Mouse (Mus musculus): Measurements from ENCODE around the gene Rsph1. TPM values are rescaled to one million over a fixed set of nuclear protein-coding genes. Genes with fewer than 3 reads are reported as not detected.
A peak's percentile ranks its signal among the peaks of the same experiment; 100 is the strongest.

The Rsph1 gene
- polyA plus RNA-seq, 1 experiment from 2014 or later: 6.9 TPM

GRCm38 (mm10) chr17:31285867-31286266, 8.7 kb upstream of the Rsph1 start:
- H3K9ac ChIP-seq: no peak overlapping the region
- H3K27me3 ChIP-seq: no peaks in the 10 kb centered on the region
- no peaks in the 10 kb centered on the region for H3K36me3 ChIP-seq
- H3K4me1 ChIP-seq: peaks cover 9% of the 10 kb centered on the region
- H3K4me3 ChIP-seq: no peak overlapping the region
- H3K9me3 ChIP-seq (replicated peaks): no peaks in the 10 kb centered on the region
- H3K27ac ChIP-seq: no peak overlapping the region
- no peak for ATAC-seq (ENCODE audit: low FRiP score)
- 76% methylated on average over 2 of the region's 2 CpGs for WGBS
- no peak overlapping the region for H3K4me2 ChIP-seq (replicated peaks)

DNA sequence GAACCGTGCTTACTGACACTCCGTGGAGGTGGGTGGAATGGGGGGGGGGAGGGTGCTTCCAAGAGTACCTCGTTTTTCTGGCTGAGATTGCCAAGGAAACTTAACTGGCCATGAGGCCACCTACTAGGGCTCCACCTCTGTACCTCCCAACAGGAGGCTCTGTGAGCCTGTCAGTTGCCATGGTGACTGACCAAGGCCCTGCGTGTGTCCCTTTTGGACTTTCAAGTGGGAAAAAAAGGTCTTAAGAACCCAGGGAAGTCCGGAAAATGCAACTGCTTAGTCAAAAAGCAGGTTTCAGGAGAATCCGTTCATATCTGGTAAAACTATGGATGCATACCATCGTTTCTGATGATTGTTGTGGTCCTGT, 5.5 kb upstream of the Rsph1 start:
- Histone ChIP-seq H3K27me3 (no peaks in the 10 kb centered on the region), H3K4me1 (peaks cover 6% of the 10 kb centered on the region), H3K4me2 (replicated peaks) (no peak overlapping the region), H3K9me3 (replicated peaks) (no peaks in the 10 kb centered on the region), H3K27ac (no peak overlapping the region), H3K9ac (no peak overlapping the region), H3K4me3 (no peak overlapping the region), H3K36me3 (no peaks in the 10 kb centered on the region)
- 16% methylated on average over 7 of the region's 7 CpGs for WGBS
- ATAC-seq (ENCODE audit: low FRiP score): no peak

GRCm38 (mm10) chr17:31281830-31282686, 4.9 kb upstream of the Rsph1 start:
- no peaks in the 10 kb centered on the region for H3K9me3 ChIP-seq (replicated peaks)
- no peaks in the 10 kb centered on the region for H3K36me3 ChIP-seq
- no peak overlapping the region for H3K27ac ChIP-seq
- no peak for ATAC-seq (ENCODE audit: low FRiP score)
- H3K9ac ChIP-seq: no peak overlapping the region
- no peak overlapping the region for H3K4me2 ChIP-seq (replicated peaks)
- peaks cover 6% of the 10 kb centered on the region for H3K4me1 ChIP-seq
- WGBS: 42% methylated on average over 19 of the region's 19 CpGs
- no peak overlapping the region for H3K4me3 ChIP-seq
- H3K27me3 ChIP-seq: no peaks in the 10 kb centered on the region

DNA sequence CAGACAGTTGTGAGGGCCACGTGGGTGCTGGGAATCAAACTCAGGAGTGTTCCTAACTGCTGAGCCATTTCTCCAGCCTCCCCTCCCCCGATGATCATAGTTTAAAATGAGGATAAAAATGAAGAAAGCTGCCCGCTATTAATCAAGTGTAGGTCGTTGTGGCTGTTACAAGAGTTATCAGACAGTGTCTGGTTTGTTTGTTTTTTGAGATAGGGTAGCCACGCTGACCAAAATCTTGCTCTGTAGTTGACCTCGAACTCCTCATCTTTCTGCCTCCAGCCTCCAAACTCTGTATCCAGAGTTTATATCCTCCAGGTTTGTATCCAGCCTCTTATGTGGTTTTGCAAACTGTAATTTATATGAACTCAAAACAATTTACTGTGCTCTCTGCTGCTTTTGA, 3.1 kb upstream of the Rsph1 start:
- WGBS: 85% methylated on average over 6 of the region's 6 CpGs
- no peak for ATAC-seq (ENCODE audit: low FRiP score)
- H3K27me3 ChIP-seq: no peaks in the 10 kb centered on the region
- no peak overlapping the region for H3K4me3 ChIP-seq
- H3K4me2 ChIP-seq (replicated peaks): no peak overlapping the region
- H3K36me3 ChIP-seq: no peaks in the 10 kb centered on the region
- H3K27ac ChIP-seq: no peak overlapping the region
- H3K4me1 ChIP-seq: peaks cover 9% of the 10 kb centered on the region
- H3K9ac ChIP-seq: no peak overlapping the region
- no peaks in the 10 kb centered on the region for H3K9me3 ChIP-seq (replicated peaks)

DNA sequence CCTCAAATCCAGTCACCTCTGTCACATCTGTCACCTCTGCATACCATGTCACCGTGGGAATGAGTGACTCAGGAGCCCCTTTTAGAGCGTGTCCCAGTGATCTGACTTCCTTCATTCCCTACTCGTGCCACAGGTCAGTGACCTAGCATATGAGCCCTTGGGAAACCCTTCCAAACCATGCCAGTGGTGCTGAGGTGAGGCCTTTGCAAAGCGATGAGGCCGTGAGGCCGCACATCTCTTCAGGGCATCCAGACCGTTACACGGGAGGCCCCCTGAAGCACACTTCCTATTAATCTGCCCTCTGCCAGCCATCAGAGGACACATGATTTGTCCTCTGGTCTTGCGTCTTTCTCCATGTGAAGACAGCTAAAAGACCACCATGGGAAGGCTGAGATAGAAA, 2.4 kb upstream of the Rsph1 start:
- Histone ChIP-seq H3K27me3 (no peaks in the 10 kb centered on the region), H3K9ac (no peak overlapping the region), H3K9me3 (replicated peaks) (no peaks in the 10 kb centered on the region), H3K36me3 (no peaks in the 10 kb centered on the region), H3K4me1 (peaks cover 9% of the 10 kb centered on the region), H3K4me3 (no peak overlapping the region), H3K27ac (no peak overlapping the region), H3K4me2 (replicated peaks) (no peak overlapping the region)
- WGBS: 78% methylated on average over 9 of the region's 9 CpGs
- no peak for ATAC-seq (ENCODE audit: low FRiP score)

DNA sequence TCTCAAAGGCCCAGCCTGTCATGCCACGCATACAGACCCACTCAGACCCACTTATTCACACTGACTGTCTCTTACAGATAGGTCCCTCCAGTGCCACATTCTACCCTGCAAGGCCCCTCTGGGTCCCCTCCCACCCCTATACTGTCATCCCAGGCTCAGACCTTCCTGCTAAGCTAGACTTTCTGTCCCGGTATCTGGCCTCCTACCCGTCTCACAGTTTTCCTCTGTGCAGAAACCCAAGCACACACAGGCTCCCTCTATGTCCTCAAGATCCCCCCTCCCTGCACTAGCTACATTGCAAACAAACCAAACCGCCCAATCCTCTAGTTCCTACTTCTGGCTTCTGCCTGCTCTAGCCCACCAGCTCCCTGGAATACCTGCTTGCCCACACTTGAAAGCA, 748 bp upstream of the Rsph1 start:
- H3K4me1 ChIP-seq: peaks cover 9% of the 10 kb centered on the region
- no peaks in the 10 kb centered on the region for H3K36me3 ChIP-seq
- WGBS: 77% methylated on average over 4 of the region's 4 CpGs
- no peak overlapping the region for H3K4me3 ChIP-seq
- no peak overlapping the region for H3K4me2 ChIP-seq (replicated peaks)
- H3K27me3 ChIP-seq: no peaks in the 10 kb centered on the region
- H3K27ac ChIP-seq: no peak overlapping the region
- no peak overlapping the region for H3K9ac ChIP-seq
- H3K9me3 ChIP-seq (replicated peaks): no peaks in the 10 kb centered on the region
- ATAC-seq (ENCODE audit: low FRiP score): peak; percentile 19; the same call in 1 of the 2 replicates

DNA sequence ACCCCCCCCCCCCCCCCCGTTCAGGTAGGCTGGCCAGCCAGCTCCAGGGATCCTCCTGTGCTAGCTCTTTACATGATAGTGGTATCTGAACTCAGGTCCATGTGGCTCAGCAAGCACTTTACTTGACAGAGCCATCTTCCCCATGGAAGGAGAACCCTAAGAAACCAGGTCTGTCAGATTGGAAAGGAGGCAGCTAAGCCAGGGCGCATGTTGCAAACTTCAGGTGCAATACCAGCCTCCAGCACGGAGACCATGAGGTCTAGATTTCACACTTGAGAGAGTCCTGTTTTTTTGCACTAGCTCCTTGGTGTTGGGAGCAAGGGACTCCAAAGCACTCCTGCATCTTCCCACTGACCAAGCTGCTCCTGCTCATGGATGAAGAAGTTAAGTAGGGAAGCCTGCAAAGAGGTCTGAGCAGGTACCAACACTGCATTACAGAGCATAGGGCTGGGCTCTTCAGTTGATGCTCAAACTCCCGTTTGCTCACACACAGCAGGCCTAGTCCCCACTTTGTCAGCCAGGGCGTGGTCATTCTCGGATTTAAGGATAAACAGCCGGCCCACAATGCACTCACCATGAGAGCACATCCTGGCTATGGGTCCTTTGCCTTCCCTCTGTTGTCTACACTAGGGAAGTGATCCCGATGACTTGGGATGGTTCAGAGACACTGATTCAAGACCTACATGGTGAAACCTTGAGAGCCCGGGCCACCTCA, 819 bp downstream of the Rsph1 start:
- Histone ChIP-seq H3K9me3 (replicated peaks) (no peaks in the 10 kb centered on the region), H3K4me1 (0 out of 2 replicates have a peak, but pooled peaks cover 3% of the 10 kb centered on the region), H3K36me3 (no peaks in the 10 kb centered on the region), H3K4me2 (replicated peaks) (peak overlapping the region; percentile 72), H3K27me3 (no peaks in the 10 kb centered on the region), H3K4me3 (peak overlapping the region; percentile 42), H3K27ac (0 out of 2 replicates have a peak overlapping the region, but pooled peaks have one; percentile 0), H3K9ac (0 out of 2 replicates have a peak overlapping the region, but pooled peaks have one; percentile 41)
- WGBS: 24% methylated on average over 9 of the region's 9 CpGs
- ATAC-seq (ENCODE audit: low FRiP score): peak; percentile 3; the same call in 1 of the 2 replicates

GRCm38 (mm10) chr17:31275181-31275580, 2.0 kb downstream of the Rsph1 start:
- Histone ChIP-seq H3K27ac (no peak overlapping the region), H3K4me3 (no peak overlapping the region), H3K4me1 (0 out of 2 replicates have a peak, but pooled peaks cover 3% of the 10 kb centered on the region), H3K36me3 (no peaks in the 10 kb centered on the region), H3K9ac (no peak overlapping the region), H3K4me2 (replicated peaks) (no peak overlapping the region), H3K27me3 (no peaks in the 10 kb centered on the region), H3K9me3 (replicated peaks) (no peaks in the 10 kb centered on the region)
- ATAC-seq (ENCODE audit: low FRiP score): no peak
- WGBS: 81% methylated on average over 6 of the region's 6 CpGs

- Histone ChIP-seq H3K27ac (no peak overlapping the region), H3K27me3 (no peaks in the 10 kb centered on the region), H3K9ac (no peak overlapping the region), H3K9me3 (replicated peaks) (no peaks in the 10 kb centered on the region), H3K4me3 (no peak overlapping the region), H3K4me2 (replicated peaks) (no peak overlapping the region), H3K4me1 (0 out of 2 replicates have a peak, but pooled peaks cover 3% of the 10 kb centered on the region), H3K36me3 (no peaks in the 10 kb centered on the region)
- ATAC-seq (ENCODE audit: low FRiP score): no peak
- 91% methylated on average over 8 of the region's 8 CpGs for WGBS
These were observed 3.6 kb downstream of the Rsph1 start for GRCm38 (mm10) chr17:31273631-31274030.

- no peak for ATAC-seq (ENCODE audit: low FRiP score)
- Histone ChIP-seq H3K4me3 (no peak overlapping the region), H3K27me3 (no peaks in the 10 kb centered on the region), H3K4me1 (0 out of 2 replicates have a peak, but pooled peaks cover 3% of the 10 kb centered on the region), H3K9ac (no peak overlapping the region), H3K36me3 (no peaks in the 10 kb centered on the region), H3K9me3 (replicated peaks) (no peaks in the 10 kb centered on the region), H3K27ac (no peak overlapping the region), H3K4me2 (replicated peaks) (no peak overlapping the region)
- 92% methylated on average over 9 of the region's 9 CpGs for WGBS
These were observed 4.6 kb downstream of the Rsph1 start for GRCm38 (mm10) chr17:31272416-31273165.

- Histone ChIP-seq H3K27me3 (no peaks in the 10 kb centered on the region), H3K4me1 (no peaks in the 10 kb centered on the region), H3K27ac (no peak overlapping the region), H3K4me2 (replicated peaks) (no peak overlapping the region), H3K36me3 (no peaks in the 10 kb centered on the region), H3K4me3 (no peak overlapping the region), H3K9me3 (replicated peaks) (no peaks in the 10 kb centered on the region), H3K9ac (no peak overlapping the region)
- ATAC-seq (ENCODE audit: low FRiP score): no peak
- 44% methylated on average over 3 of the region's 7 CpGs for WGBS
These were observed 5.9 kb downstream of the Rsph1 start for GRCm38 (mm10) chr17:31271136-31271851.
